Mouse (Mus musculus): ENCODE results near the gene Dcpp2. TPM values are rescaled to one million over a fixed set of nuclear protein-coding genes. Genes with fewer than 3 reads are reported as not detected.
"Not testable (repeated sequence)": the region's sequence is repeated elsewhere in the genome, so short reads cannot be mapped to it uniquely, and the experiment has no call there.

Gene Dcpp2
- not detected in 2 replicates for polyA plus RNA-seq (2015; fragmentation: Nextera tagmentation; extraction: Ambion mirVana)

DNA sequence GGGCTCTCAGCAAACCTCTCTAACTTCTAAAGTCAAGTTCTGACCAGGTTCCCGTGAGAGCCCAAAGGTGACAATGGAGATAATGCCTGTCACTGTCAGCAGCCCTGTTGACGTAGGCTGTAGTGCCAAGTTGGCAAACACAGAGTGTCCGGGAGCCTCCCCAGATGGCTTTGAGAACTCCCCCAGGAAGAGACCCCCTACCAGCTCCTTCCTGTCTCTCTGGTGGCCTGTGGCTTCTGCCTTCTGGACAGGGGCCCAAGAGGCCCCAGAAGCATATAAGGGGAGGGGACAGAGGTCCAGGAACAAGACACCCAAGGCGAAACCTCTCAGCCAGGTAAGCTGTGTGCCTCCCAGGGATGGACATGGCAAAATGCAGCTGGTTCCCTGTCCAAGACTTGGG is at the start of gene Dcpp2, which contains the start of gene Dcpp1:
TSS of gene Dcpp2 (plus strand) at position 305 of the 400 bp plus-strand sequence.
TSS of gene Dcpp1 (plus strand) at position 301 of the 400 bp plus-strand sequence.
- not testable (repeated sequence) for H3K36me3 ChIP-seq; H3K4me1 ChIP-seq (replicated peaks); H3K9me3 ChIP-seq; H3K4me2 ChIP-seq (replicated peaks); ATAC-seq; H3K27me3 ChIP-seq (replicated peaks); H3K4me3 ChIP-seq (replicated peaks); H3K9ac ChIP-seq; H3K27ac ChIP-seq
- WGBS = 65% methylated on average over 4 of the region's 4 CpGs

DNA sequence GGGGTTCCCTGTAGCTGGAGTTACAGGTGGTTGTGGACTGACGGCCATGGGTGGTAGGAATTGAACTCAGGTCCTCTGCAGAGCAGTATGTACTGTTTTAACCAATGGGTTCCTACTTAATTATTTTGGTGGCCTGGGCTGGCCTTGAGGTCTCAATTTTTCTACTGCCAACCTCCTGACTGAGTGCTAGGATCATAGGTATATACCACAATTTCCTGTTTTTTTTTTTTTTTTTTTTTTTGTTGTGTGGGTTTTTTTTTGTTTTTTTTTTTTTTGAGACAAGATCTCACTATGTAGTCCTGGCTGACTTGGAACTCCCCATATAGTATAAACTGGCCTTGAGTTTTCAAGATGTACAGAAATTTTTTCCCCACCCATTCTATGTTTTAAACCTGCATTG is 49.5 kb upstream of the Dcpp2 start:
- ATAC-seq = no peak

DNA sequence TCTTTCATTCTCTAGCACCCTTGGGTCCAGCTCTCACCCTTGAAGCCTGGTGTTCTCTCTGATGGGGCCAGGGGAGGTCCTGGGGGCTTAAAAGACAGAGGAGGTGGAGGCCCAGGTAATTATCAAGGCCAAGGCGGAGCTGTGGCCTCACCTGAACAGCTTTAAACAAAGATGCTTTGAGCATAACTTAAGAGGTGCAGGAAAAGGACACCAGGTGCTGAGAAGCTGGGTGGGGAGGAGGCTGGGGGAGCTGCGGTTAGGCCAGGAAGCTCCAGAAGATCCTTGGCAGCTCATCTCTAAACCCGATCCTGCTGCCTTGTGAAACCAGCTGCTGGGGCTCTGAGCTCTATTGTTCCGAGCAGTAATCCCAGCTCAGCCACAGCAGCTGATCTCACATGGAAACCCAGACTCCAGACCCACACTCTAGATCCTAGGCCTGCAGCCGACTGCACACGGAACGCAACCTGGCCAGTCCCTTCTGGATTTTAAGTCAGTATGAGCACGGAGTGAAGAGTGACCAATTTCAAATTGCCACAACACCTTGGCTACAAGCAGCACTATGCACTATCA is 44.6 kb upstream of the Dcpp2 start, which contains the start of gene Prss33:
TSS of gene Prss33 (minus strand) at position 51 of the 570 bp plus-strand sequence.
- WGBS = 76% methylated on average over 8 of the region's 8 CpGs
- H3K36me3 ChIP-seq = no peaks in the 10 kb centered on the region

More for the DNA sequence above, 49.5 kb upstream of the Dcpp2 start:
- H3K9me3 ChIP-seq = no peaks in the 10 kb centered on the region
- H3K36me3 ChIP-seq = peaks cover 3% of the 10 kb centered on the region; the same call in 1 of the 2 replicates
- no peak overlapping the region for H3K4me2 ChIP-seq (replicated peaks)
- WGBS = 97% methylated on average over 1 of the region's 1 CpGs
- H3K27ac ChIP-seq = no peak overlapping the region
- no peak overlapping the region for H3K4me3 ChIP-seq (replicated peaks)
- H3K9ac ChIP-seq = no peak overlapping the region
- peaks cover 5% of the 10 kb centered on the region for H3K4me1 ChIP-seq (replicated peaks)
- H3K27me3 ChIP-seq (replicated peaks) = peaks cover 7% of the 10 kb centered on the region

DNA sequence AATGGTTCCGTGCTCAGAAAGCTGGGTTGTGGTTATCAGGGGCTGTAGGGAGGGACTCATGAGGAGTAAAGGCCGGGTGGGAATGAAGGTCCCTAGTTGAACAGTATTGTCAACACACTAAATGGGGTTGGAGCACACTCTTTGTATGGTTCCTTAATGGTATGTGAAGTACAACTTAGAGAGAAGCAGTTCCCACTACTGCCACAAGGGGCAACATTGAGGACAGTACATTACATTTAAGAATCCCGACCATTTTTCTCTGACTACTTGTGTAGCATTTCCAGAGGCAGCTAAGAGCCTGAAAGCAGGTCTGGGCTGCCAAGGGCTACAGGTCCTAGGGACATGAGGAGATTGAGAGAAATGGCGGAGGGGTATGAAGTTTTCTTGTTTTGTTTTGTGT is 39.5 kb upstream of the Dcpp2 start:
- Histone ChIP-seq H3K27me3 (replicated peaks) (peaks cover 4% of the 10 kb centered on the region; the same call in 1 of the 2 replicates), H3K4me2 (replicated peaks) (no peak overlapping the region), H3K9me3 (no peaks in the 10 kb centered on the region), H3K36me3 (no peaks in the 10 kb centered on the region), H3K9ac (no peak overlapping the region), H3K4me3 (replicated peaks) (no peak overlapping the region), H3K27ac (no peak overlapping the region), H3K4me1 (replicated peaks) (no peaks in the 10 kb centered on the region)
- WGBS = 33% methylated on average over 4 of the region's 4 CpGs
- ATAC-seq = no peak

More for the DNA sequence above, 44.6 kb upstream of the Dcpp2 start, which contains the start of gene Prss33:
- Histone ChIP-seq H3K27ac (no peak within 1 kb of the TSS), H3K9ac (no peak within 1 kb of the TSS), H3K27me3 (replicated peaks) (peaks cover 10% of the 10 kb centered on the region), H3K4me3 (replicated peaks) (no peak within 1 kb of the TSS), H3K4me2 (replicated peaks) (no peak within 1 kb of the TSS), H3K9me3 (no peaks in the 10 kb centered on the region), H3K4me1 (replicated peaks) (no peaks in the 10 kb centered on the region)
- no peak for ATAC-seq

DNA sequence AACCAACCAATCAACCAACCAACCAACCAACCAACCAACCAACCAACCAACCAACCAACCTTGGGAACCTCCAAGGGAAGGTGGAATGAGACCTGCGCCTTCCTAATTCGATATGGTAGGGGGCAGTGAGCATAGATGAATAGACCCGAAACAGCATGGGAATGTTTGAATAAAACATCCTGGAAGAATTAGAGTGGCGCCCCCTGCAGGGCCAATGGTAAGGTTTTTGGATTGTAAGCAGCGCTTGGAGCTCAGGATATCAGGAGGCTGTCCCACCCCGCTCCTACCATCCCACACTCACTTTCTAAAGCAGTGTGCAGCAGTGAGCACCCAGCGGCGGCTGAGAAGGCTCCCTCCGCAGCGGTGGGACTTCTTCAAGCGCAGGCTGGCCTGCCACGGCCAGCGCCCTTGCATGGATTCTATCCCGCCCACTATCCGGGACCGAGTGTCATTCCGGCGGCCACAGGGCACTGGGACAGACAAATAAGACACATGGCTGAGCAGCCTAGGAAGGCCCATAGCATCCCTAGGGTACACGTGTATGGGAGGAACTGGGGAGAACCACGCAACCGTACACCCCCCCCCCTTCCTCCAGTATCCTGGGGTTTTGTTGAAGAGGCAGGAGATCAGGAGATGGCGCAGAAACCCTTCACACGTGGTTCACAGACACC is 37.4 kb upstream of the Dcpp2 start:
- H3K9me3 ChIP-seq = no peaks in the 10 kb centered on the region
- peak overlapping the region; percentile 51 for H3K4me2 ChIP-seq (replicated peaks)
- no peak overlapping the region for H3K4me3 ChIP-seq (replicated peaks)
- H3K4me1 ChIP-seq (replicated peaks) = no peaks in the 10 kb centered on the region
- H3K9ac ChIP-seq = no peak overlapping the region
- peak; percentile 44 for ATAC-seq
- 49% methylated on average over 23 of the region's 23 CpGs for WGBS
- H3K36me3 ChIP-seq = no peaks in the 10 kb centered on the region
- H3K27me3 ChIP-seq (replicated peaks) = no peaks in the 10 kb centered on the region
- H3K27ac ChIP-seq = no peak overlapping the region

DNA sequence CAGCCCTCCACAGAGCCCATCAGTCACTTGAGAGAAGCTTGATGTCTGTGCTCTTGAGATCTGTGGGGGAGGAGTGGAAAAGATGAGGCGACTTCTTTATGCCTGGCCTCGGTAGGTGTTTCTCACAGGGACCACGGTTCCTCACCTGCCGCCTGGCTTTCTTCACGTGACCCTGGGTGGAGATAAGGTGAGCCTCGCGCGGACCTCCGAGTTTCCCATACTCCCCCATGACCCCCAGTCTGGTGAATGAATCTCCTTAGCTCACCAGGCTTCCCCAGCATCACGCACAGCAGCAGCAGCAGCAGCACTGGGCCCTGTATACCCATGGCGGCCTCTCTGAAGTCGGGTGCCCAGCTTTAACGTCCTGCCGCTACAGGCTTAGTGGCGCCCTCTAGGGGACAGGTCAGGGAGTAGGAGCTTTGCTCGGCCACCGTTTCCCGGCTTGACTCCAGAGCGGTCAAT is 36.8 kb upstream of the Dcpp2 start, which contains the start of the genes Prss32 and Prss41:
TSS of gene Prss32 (plus strand) at position 44 of the 462 bp plus-strand sequence.
TSS of gene Prss41 (minus strand) at position 361 of the 462 bp plus-strand sequence.
- H3K27me3 ChIP-seq (replicated peaks) = no peaks in the 10 kb centered on the region
- H3K36me3 ChIP-seq = no peaks in the 10 kb centered on the region
- 16% methylated on average over 19 of the region's 19 CpGs for WGBS
- H3K27ac ChIP-seq = no peak within 1 kb of the TSS
- peak within 1 kb of the TSS; percentile 51 for H3K4me2 ChIP-seq (replicated peaks)
- no peak within 1 kb of the TSS for H3K9ac ChIP-seq
- H3K4me3 ChIP-seq (replicated peaks) = 0 out of 2 replicates have a peak within 1 kb of the TSS, but pooled peaks have one; percentile 10
- ATAC-seq = peak; percentile 66
- no peaks in the 10 kb centered on the region for H3K4me1 ChIP-seq (replicated peaks)
- no peaks in the 10 kb centered on the region for H3K9me3 ChIP-seq

DNA sequence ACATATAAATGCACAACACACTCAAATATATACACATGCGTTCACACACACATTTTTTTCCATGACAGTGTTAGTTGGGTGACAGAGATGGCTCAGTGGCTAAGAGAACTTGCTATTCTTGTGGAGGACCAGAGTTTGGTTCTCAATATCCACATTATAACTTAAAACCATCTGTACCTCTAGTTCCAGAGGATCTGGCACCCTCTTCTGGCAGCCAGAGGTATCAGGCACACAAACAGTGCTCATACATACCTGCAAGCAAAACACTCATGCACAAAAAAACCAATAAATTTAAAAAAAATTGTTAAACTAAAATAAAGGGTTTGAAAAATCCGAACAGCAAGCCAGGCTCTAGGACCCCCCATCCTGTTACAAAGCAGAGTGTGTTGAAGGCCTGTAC is 30.7 kb upstream of the Dcpp2 start:
- ATAC-seq = no peak
- Histone ChIP-seq H3K27me3 (replicated peaks) (no peaks in the 10 kb centered on the region), H3K9ac (no peak overlapping the region), H3K27ac (no peak overlapping the region), H3K9me3 (no peaks in the 10 kb centered on the region), H3K4me1 (replicated peaks) (no peaks in the 10 kb centered on the region), H3K36me3 (no peaks in the 10 kb centered on the region), H3K4me3 (replicated peaks) (no peak overlapping the region), H3K4me2 (replicated peaks) (no peak overlapping the region)
- WGBS = 69% methylated on average over 2 of the region's 2 CpGs

DNA sequence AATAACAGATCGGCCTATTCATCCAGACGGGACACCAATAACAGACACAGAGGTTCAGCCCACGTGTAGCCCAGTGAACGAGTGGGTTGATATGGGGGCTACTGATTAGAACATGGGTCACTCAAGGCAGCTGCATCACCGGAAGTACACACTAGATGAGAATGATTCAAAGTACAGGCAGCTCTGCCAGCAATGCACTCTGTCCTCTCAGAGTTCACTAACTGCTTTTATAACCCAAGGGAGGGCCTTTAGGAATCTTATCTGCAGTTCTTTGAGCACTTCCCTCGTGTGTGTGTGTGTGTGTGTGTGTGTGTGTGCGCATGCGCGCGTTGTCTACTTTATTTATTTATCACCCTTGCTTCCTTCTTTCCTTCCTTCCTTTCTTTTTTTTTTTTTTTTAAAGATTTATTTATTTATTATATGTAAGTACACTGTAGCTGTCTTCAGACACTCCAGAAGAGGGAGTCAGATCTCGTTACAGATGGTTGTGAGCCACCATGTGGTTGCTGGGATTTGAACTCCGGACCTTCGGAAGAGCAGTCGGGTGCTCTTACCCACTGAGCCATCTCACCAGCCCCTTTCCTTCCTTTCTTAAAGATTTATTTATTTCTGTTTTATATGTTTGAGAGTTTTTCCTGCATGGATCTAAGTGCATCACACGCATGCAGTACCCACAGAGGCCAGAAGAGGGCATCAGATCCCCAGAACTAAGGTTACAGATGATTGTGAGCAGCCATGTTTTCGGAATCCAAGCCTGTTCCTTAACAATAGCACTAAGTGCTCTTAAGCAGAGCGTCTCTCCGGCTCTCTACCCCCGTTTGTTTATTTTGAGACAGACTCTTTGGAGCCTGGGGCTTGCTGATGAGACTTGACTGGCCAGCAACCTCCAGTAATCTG is 29.6 kb upstream of the Dcpp2 start:
- peak overlapping the region; percentile 52; the same call in 1 of the 2 replicates for H3K27ac ChIP-seq
- 52% methylated on average over 19 of the region's 19 CpGs for WGBS
- H3K9me3 ChIP-seq = no peaks in the 10 kb centered on the region
- 0 out of 2 replicates have a peak overlapping the region, but pooled peaks have one; percentile 19 for H3K4me2 ChIP-seq (replicated peaks)
- H3K4me1 ChIP-seq (replicated peaks) = no peaks in the 10 kb centered on the region
- H3K9ac ChIP-seq = no peak overlapping the region
- peak; percentile 88 for ATAC-seq
- no peak overlapping the region for H3K4me3 ChIP-seq (replicated peaks)
- no peaks in the 10 kb centered on the region for H3K27me3 ChIP-seq (replicated peaks)
- H3K36me3 ChIP-seq = no peaks in the 10 kb centered on the region

DNA sequence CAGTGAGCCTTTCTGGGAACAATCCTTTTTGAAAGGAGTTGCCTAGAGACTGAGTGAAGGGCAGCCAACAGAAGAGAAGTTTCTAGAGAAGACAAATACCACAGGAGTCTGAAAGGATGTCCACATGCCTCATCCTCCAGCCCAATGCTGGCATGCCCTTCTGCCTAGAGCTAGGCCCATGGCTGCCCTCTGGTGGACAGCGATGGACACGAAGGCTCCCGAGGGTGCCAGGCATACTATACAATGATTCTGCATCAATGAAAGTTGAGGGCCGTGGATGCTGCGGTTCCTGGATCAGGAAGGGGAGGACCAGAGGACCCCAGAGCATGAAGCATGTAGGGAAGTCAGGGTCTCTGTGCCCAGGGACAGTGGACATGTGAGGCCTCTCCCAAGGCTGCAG is 27.4 kb upstream of the Dcpp2 start:
- no peaks in the 10 kb centered on the region for H3K36me3 ChIP-seq
- ATAC-seq = peak; percentile 30; the same call in 1 of the 2 replicates
- H3K9ac ChIP-seq = no peak overlapping the region
- H3K9me3 ChIP-seq = no peaks in the 10 kb centered on the region
- H3K4me3 ChIP-seq (replicated peaks) = no peak overlapping the region
- WGBS = 33% methylated on average over 5 of the region's 5 CpGs
- no peak overlapping the region for H3K4me2 ChIP-seq (replicated peaks)
- no peaks in the 10 kb centered on the region for H3K27me3 ChIP-seq (replicated peaks)
- H3K27ac ChIP-seq = no peak overlapping the region; the same call in 1 of the 2 replicates
- H3K4me1 ChIP-seq (replicated peaks) = no peaks in the 10 kb centered on the region

DNA sequence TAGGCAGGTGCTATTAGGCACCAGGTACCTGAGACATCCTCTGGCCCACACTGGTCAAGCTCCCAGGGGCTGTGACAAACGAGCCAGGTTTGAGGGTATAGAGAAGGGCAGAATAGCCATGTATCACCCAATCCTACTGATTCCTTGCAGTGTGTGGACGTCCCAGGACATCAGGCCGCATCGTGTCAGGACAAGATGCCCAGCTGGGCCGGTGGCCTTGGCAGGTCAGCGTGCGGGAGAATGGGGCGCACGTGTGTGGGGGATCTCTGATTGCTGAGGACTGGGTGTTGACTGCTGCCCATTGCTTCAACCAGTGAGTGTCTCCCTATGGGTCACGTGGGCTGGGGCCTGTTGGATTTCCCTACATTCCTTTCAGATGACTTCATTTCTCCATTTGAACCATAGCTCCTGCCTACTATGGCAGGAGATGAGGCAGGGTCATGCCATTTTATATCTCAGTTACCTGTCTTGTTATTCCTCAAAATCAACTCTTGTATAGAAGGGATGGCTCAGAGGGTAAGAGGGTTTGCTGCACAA is 26.4 kb upstream of the Dcpp2 start:
- Histone ChIP-seq H3K4me2 (replicated peaks) (0 out of 2 replicates have a peak overlapping the region, but pooled peaks have one; percentile 5), H3K27ac (no peak overlapping the region), H3K9me3 (no peaks in the 10 kb centered on the region), H3K4me3 (replicated peaks) (no peak overlapping the region), H3K27me3 (replicated peaks) (no peaks in the 10 kb centered on the region), H3K4me1 (replicated peaks) (no peaks in the 10 kb centered on the region), H3K36me3 (no peaks in the 10 kb centered on the region), H3K9ac (no peak overlapping the region)
- WGBS = 83% methylated on average over 10 of the region's 10 CpGs
- no peak for ATAC-seq

DNA sequence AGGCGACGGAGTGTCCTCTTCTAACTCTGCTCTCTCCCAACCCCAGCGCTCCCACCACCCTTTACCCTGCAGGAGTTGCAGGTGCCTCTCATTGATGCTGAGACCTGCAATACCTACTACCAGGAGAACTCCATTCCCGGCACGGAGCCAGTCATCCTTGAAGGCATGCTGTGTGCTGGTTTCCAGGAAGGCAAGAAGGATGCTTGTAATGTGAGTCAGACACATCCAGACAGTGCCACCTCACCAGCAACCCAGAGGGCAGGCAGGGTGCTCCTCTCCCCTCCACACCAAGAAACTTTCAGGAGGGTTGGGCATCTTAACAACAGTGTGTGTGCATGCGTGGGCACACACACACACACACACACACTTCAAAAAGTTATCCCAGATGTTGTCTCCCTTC is 23.5 kb upstream of the Dcpp2 start:
- no peaks in the 10 kb centered on the region for H3K27me3 ChIP-seq (replicated peaks)
- 87% methylated on average over 6 of the region's 6 CpGs for WGBS
- no peak overlapping the region for H3K9ac ChIP-seq
- H3K4me3 ChIP-seq (replicated peaks) = no peak overlapping the region
- H3K27ac ChIP-seq = no peak overlapping the region
- ATAC-seq = no peak
- H3K9me3 ChIP-seq = no peaks in the 10 kb centered on the region
- no peaks in the 10 kb centered on the region for H3K4me1 ChIP-seq (replicated peaks)
- no peak overlapping the region for H3K4me2 ChIP-seq (replicated peaks)
- no peaks in the 10 kb centered on the region for H3K36me3 ChIP-seq
